Mouse (Mus musculus) liver, embryonic 14.5 days (tissue): ENCODE results near the gene Zfp385a.

Experiments used
- CTCF ChIP-seq: IDR thresholded peaks from 2 replicates; pipeline ENCODE4 v1.5.1; 2016; ENCODE audit warnings: antibody characterized with exemption, low read depth, control low read depth
- EP300 ChIP-seq: IDR thresholded peaks from 2 replicates; pipeline ENCODE4 v1.6.1; 2016; ENCODE audit warnings: antibody characterized with exemption, low read depth

GRCm38 (mm10) chr15:103378665-103379356 is 38.9 kb upstream of the Zfp385a start:
- no peak for TF ChIP-seq CTCF
- no peak for TF ChIP-seq EP300
